Mouse (Mus musculus) heart, embryonic 13.5 days (tissue): ENCODE data around the gene Ppp1r15b. TPM values are rescaled to one million over a fixed set of nuclear protein-coding genes. Genes with fewer than 3 reads are reported as not detected.

Experiments used
- ATAC-seq: fragments of 200-750 bp; cut with Nextera tagmentation; 2 replicates; pipeline ENCODE4 v1.8.0; 2017; ENCODE audit warnings: moderate TSS enrichment; ENCODE audit not compliant: insufficient number of reproducible peaks, low FRiP score, low TSS enrichment; ENCODE audit errors: extremely low read depth
- H3K27ac ChIP-seq: fragments of 300-500 bp; sonication (generic); replicated peaks from 2 replicates; pipeline ENCODE4 v1.5.1; 2015; ENCODE audit warnings: moderate library complexity, mild to moderate bottlenecking, inconsistent platforms
- H3K27me3 ChIP-seq: fragments of 300-500 bp; sonication (generic); replicated peaks from 2 replicates; pipeline ENCODE4 v1.6.1; 2015; ENCODE audit warnings: mild to moderate bottlenecking, inconsistent platforms
- H3K36me3 ChIP-seq: fragments of 300-500 bp; sonication (generic); 2 replicates; pipeline ENCODE4 v1.6.1; 2015; ENCODE audit warnings: mild to moderate bottlenecking, inconsistent platforms
- H3K4me1 ChIP-seq: fragments of 300-500 bp; sonication (generic); 2 replicates; pipeline ENCODE4 v1.6.1; 2015; ENCODE audit warnings: inconsistent platforms
- H3K4me2 ChIP-seq: fragments of 300-500 bp; sonication (generic); 2 replicates; pipeline ENCODE4 v1.6.1; 2015; ENCODE audit warnings: inconsistent platforms, mild to moderate bottlenecking, moderate library complexity
- H3K4me3 ChIP-seq: fragments of 300-500 bp; sonication (generic); 2 replicates; pipeline ENCODE4 v1.5.1; 2015; ENCODE audit warnings: moderate library complexity, mild to moderate bottlenecking, inconsistent platforms
- H3K9ac ChIP-seq: fragments of 300-500 bp; sonication (generic); 2 replicates; pipeline ENCODE4 v1.6.1; 2015; ENCODE audit warnings: inconsistent platforms, mild to moderate bottlenecking, moderate library complexity
- H3K9me3 ChIP-seq: fragments of 300-500 bp; sonication (generic); 2 replicates; pipeline ENCODE4 v1.6.1; 2016; ENCODE audit warnings: inconsistent platforms
- WGBS: fragments of 180-500 bp; shearing (Covaris S2); methylation state at CpG from one replicate; pipeline ENCODE4 v1.1.7; 2015; ENCODE audit warnings: mixed read lengths; 5-methylcytosine and 5-hydroxymethylcytosine counted together
- polyA plus RNA-seq: library from polyadenylated mRNA; unstranded; fragments of >200 nt; fragmentation: Nextera tagmentation; extraction: Ambion mirVana; gene quantifications from 2 replicates; pipeline ENCODE4 v1.2.1, GENCODE M21; 2015

Gene Ppp1r15b
- polyA plus RNA-seq, 1 experiment from 2014 or later = 24.8 TPM

- Histone ChIP-seq H3K27ac (no peak overlapping the region), H3K27me3 (no peaks in the 10 kb centered on the region), H3K36me3 (peaks cover 93% of the 10 kb centered on the region), H3K9ac (no peak overlapping the region), H3K4me3 (no peak overlapping the region), H3K4me1 (peaks cover 6% of the 10 kb centered on the region), H3K9me3 (no peaks in the 10 kb centered on the region), H3K4me2 (no peak overlapping the region)
- 75% methylated on average over 8 of the region's 8 CpGs for WGBS
- no peak; the same call in 1 of the 2 replicates for ATAC-seq
Measured at GRCm38 (mm10) chr1:133091483-133091882, 39.5 kb upstream of the Ppp1r15b start.

GRCm38 (mm10) chr1:133093719-133094118, 37.2 kb upstream of the Ppp1r15b start:
- Histone ChIP-seq H3K9ac (no peak overlapping the region), H3K27me3 (no peaks in the 10 kb centered on the region), H3K4me1 (no peaks in the 10 kb centered on the region), H3K4me3 (no peak overlapping the region), H3K36me3 (peaks cover 98% of the 10 kb centered on the region), H3K27ac (no peak overlapping the region), H3K9me3 (no peaks in the 10 kb centered on the region), H3K4me2 (no peak overlapping the region)
- ATAC-seq = no peak
- WGBS = 81% methylated on average over 7 of the region's 7 CpGs

GRCm38 (mm10) chr1:133100980-133101798, 29.8 kb upstream of the Ppp1r15b start:
- H3K27ac ChIP-seq = no peak overlapping the region
- H3K36me3 ChIP-seq = peaks cover 96% of the 10 kb centered on the region
- no peaks in the 10 kb centered on the region for H3K27me3 ChIP-seq
- no peaks in the 10 kb centered on the region for H3K4me1 ChIP-seq
- no peak overlapping the region for H3K4me3 ChIP-seq
- H3K9me3 ChIP-seq = no peaks in the 10 kb centered on the region
- ATAC-seq = no peak
- WGBS = 34% methylated on average over 17 of the region's 17 CpGs
- no peak overlapping the region for H3K9ac ChIP-seq
- H3K4me2 ChIP-seq = no peak overlapping the region

- H3K4me2 ChIP-seq = no peak overlapping the region
- H3K36me3 ChIP-seq = peaks cover 96% of the 10 kb centered on the region
- H3K9me3 ChIP-seq = no peaks in the 10 kb centered on the region
- no peak overlapping the region for H3K27ac ChIP-seq
- no peak overlapping the region for H3K9ac ChIP-seq
- H3K4me1 ChIP-seq = no peaks in the 10 kb centered on the region
- WGBS = 79% methylated on average over 5 of the region's 5 CpGs
- no peaks in the 10 kb centered on the region for H3K27me3 ChIP-seq
- H3K4me3 ChIP-seq = no peak overlapping the region
- no peak for ATAC-seq
Measured at GRCm38 (mm10) chr1:133102108-133102507, 28.8 kb upstream of the Ppp1r15b start.

GRCm38 (mm10) chr1:133103315-133103714, 27.6 kb upstream of the Ppp1r15b start:
- Histone ChIP-seq H3K4me3 (no peak overlapping the region), H3K4me2 (no peak overlapping the region), H3K9ac (no peak overlapping the region), H3K36me3 (peaks cover 93% of the 10 kb centered on the region), H3K4me1 (no peaks in the 10 kb centered on the region), H3K9me3 (no peaks in the 10 kb centered on the region), H3K27ac (no peak overlapping the region), H3K27me3 (no peaks in the 10 kb centered on the region)
- WGBS = 85% methylated on average over 7 of the region's 7 CpGs
- no peak for ATAC-seq

GRCm38 (mm10) chr1:133103871-133104270, 27.1 kb upstream of the Ppp1r15b start:
- H3K36me3 ChIP-seq = peaks cover 91% of the 10 kb centered on the region
- no peak overlapping the region for H3K4me2 ChIP-seq
- H3K4me1 ChIP-seq = no peaks in the 10 kb centered on the region
- no peak overlapping the region for H3K9ac ChIP-seq
- no peak for ATAC-seq
- H3K9me3 ChIP-seq = no peaks in the 10 kb centered on the region
- 85% methylated on average over 6 of the region's 6 CpGs for WGBS
- H3K27me3 ChIP-seq = no peaks in the 10 kb centered on the region
- no peak overlapping the region for H3K4me3 ChIP-seq
- no peak overlapping the region for H3K27ac ChIP-seq

GRCm38 (mm10) chr1:133116108-133116507, 14.8 kb upstream of the Ppp1r15b start:
- no peaks in the 10 kb centered on the region; the same call in 1 of the 2 replicates for H3K9me3 ChIP-seq
- no peak overlapping the region for H3K9ac ChIP-seq
- H3K4me1 ChIP-seq = peaks cover 15% of the 10 kb centered on the region
- no peak overlapping the region for H3K4me2 ChIP-seq
- H3K27ac ChIP-seq = no peak overlapping the region
- ATAC-seq = no peak
- no peak overlapping the region for H3K4me3 ChIP-seq
- H3K27me3 ChIP-seq = no peaks in the 10 kb centered on the region
- H3K36me3 ChIP-seq = no peaks in the 10 kb centered on the region
- 82% methylated on average over 4 of the region's 4 CpGs for WGBS

GRCm38 (mm10) chr1:133118127-133118526, 12.8 kb upstream of the Ppp1r15b start:
- H3K4me1 ChIP-seq = peaks cover 19% of the 10 kb centered on the region
- peak; percentile 66; the same call in 1 of the 2 replicates for ATAC-seq
- H3K4me2 ChIP-seq = no peak overlapping the region
- no peaks in the 10 kb centered on the region for H3K36me3 ChIP-seq
- no peak overlapping the region for H3K4me3 ChIP-seq
- WGBS = 89% methylated on average over 5 of the region's 5 CpGs
- no peaks in the 10 kb centered on the region; the same call in 1 of the 2 replicates for H3K9me3 ChIP-seq
- no peaks in the 10 kb centered on the region for H3K27me3 ChIP-seq
- H3K27ac ChIP-seq = no peak overlapping the region
- H3K9ac ChIP-seq = no peak overlapping the region

- ATAC-seq = peak; percentile 63
- H3K36me3 ChIP-seq = no peaks in the 10 kb centered on the region
- H3K9me3 ChIP-seq = no peaks in the 10 kb centered on the region; the same call in 1 of the 2 replicates
- 35% methylated on average over 3 of the region's 3 CpGs for WGBS
- H3K4me3 ChIP-seq = no peak overlapping the region
- H3K4me2 ChIP-seq = no peak overlapping the region
- H3K4me1 ChIP-seq = peaks cover 19% of the 10 kb centered on the region
- H3K27me3 ChIP-seq = no peaks in the 10 kb centered on the region
- no peak overlapping the region for H3K9ac ChIP-seq
- H3K27ac ChIP-seq = no peak overlapping the region
Measured at GRCm38 (mm10) chr1:133118844-133119243, 12.1 kb upstream of the Ppp1r15b start.

- Histone ChIP-seq H3K4me1 (peaks cover 19% of the 10 kb centered on the region), H3K4me3 (no peak overlapping the region), H3K27me3 (no peaks in the 10 kb centered on the region), H3K27ac (no peak overlapping the region), H3K9ac (no peak overlapping the region), H3K36me3 (no peaks in the 10 kb centered on the region), H3K9me3 (no peaks in the 10 kb centered on the region), H3K4me2 (no peak overlapping the region)
- ATAC-seq = no peak
- WGBS = 58% methylated on average over 7 of the region's 7 CpGs
Measured at GRCm38 (mm10) chr1:133119931-133120712, 10.8 kb upstream of the Ppp1r15b start.

GRCm38 (mm10) chr1:133121246-133121645, 9.7 kb upstream of the Ppp1r15b start:
- Histone ChIP-seq H3K9me3 (no peaks in the 10 kb centered on the region), H3K27me3 (no peaks in the 10 kb centered on the region)
- WGBS = 52% methylated on average over 6 of the region's 6 CpGs

More at GRCm38 (mm10) chr1:133121246-133121645, 9.7 kb upstream of the Ppp1r15b start:
- no peaks in the 10 kb centered on the region for H3K36me3 ChIP-seq
- H3K27ac ChIP-seq = no peak overlapping the region
- no peak overlapping the region for H3K4me2 ChIP-seq
- no peak overlapping the region for H3K9ac ChIP-seq
- H3K4me1 ChIP-seq = peaks cover 19% of the 10 kb centered on the region
- no peak; the same call in 1 of the 2 replicates for ATAC-seq
- no peak overlapping the region for H3K4me3 ChIP-seq
